Mouse (Mus musculus) heart, embryonic 10.5 days (tissue): Measurements from ENCODE around the gene Cfap54. TPM values are rescaled to one million over a fixed set of nuclear protein-coding genes. Genes with fewer than 3 reads are reported as not detected.

ENCODE experiments used
- DNase-seq: peaks from one replicate; pipeline ENCODE4 v3.0.0-alpha.2; 2017; ENCODE audit warnings: low spot score
- H3K27ac ChIP-seq: fragments of 300-500 bp; sonication (generic); 2 replicates; pipeline ENCODE4 v1.5.1; 2016; ENCODE audit warnings: mild to moderate bottlenecking
- H3K27me3 ChIP-seq: fragments of 300-500 bp; sonication (generic); 2 replicates; pipeline ENCODE4 v1.6.1; 2016; ENCODE audit warnings: mild to moderate bottlenecking; ENCODE audit not compliant: poor library complexity, insufficient read depth, severe bottlenecking
- H3K36me3 ChIP-seq: fragments of 300-500 bp; sonication (generic); 2 replicates; pipeline ENCODE4 v1.6.1; 2016; ENCODE audit warnings: mild to moderate bottlenecking, moderate library complexity
- H3K4me1 ChIP-seq: fragments of 300-500 bp; sonication (generic); 2 replicates; pipeline ENCODE4 v1.6.1; 2016; ENCODE audit warnings: mild to moderate bottlenecking
- H3K4me3 ChIP-seq: fragments of 300-500 bp; sonication (generic); 2 replicates; pipeline ENCODE4 v1.5.1; 2016; ENCODE audit warnings: mild to moderate bottlenecking, moderate library complexity
- H3K9me3 ChIP-seq: fragments of 300-500 bp; sonication (generic); 2 replicates; pipeline ENCODE4 v1.6.1; 2016; ENCODE audit warnings: mild to moderate bottlenecking, moderate library complexity
- WGBS: fragments of 180-500 bp; shearing (Covaris S2); methylation state at CpG from one replicate; pipeline ENCODE4 v1.1.7; 2016; 5-methylcytosine and 5-hydroxymethylcytosine counted together
- polyA plus RNA-seq: library from polyadenylated mRNA; unstranded; fragments of >200 nt; fragmentation: Nextera tagmentation; extraction: Ambion mirVana; gene quantifications from 2 replicates; pipeline ENCODE4 v1.2.1, GENCODE M21; 2016

Cfap54 gene
- polyA plus RNA-seq, 1 experiment from 2014 or later: 0.11 TPM

DNA sequence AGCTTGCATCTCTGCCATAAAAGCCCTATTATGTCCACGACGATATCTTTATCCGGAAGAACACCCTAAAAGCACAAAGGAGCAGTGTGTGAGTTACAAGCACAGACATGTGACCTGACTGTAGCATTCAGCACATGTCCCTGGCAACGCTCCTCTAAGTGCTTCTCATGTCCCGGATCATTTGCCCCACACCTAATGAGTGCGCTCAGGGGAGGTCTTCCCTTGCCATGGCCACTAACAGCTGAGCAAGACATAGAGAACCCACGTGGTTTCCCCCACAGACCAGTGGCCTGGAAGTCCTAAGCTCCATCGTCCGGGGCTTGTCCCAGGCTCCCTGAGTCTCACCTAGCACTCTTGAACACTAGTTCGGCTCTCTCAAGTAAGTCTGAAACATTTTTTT lies 45.9 kb downstream of the Cfap54 start:
- Histone ChIP-seq H3K36me3 (no peaks in the 10 kb centered on the region), H3K27ac (no peak overlapping the region), H3K27me3 (no peaks in the 10 kb centered on the region), H3K9me3 (no peaks in the 10 kb centered on the region; the same call in 1 of the 2 replicates), H3K4me1 (peaks cover 6% of the 10 kb centered on the region; the same call in 1 of the 2 replicates), H3K4me3 (no peak overlapping the region)
- 69% methylated on average over 10 of the region's 10 CpGs for WGBS
- peak; percentile 71 for DNase-seq

DNA sequence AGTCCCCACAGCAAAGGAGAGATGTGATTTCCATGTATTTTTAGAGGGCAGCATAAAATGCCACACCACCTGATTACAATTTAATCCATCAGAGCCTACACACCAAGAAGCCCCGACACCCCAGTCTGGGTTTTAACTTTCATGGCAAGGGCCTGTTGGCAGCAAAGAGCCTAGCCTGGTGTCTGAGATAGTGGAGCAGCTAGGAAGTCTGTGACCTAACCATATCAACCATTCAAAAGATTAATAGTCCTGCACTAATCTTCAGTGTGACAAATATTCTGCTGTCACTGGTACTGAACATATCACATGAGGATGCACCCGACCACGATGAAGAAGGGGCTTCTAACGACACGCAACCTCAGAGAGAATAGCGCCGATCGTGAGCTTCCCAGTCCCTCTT lies 58.1 kb downstream of the Cfap54 start:
- Histone ChIP-seq H3K4me1 (no peaks in the 10 kb centered on the region), H3K36me3 (no peaks in the 10 kb centered on the region), H3K27ac (no peak overlapping the region), H3K9me3 (no peaks in the 10 kb centered on the region), H3K27me3 (no peaks in the 10 kb centered on the region), H3K4me3 (no peak overlapping the region)
- DNase-seq: no peak
- 74% methylated on average over 8 of the region's 8 CpGs for WGBS

DNA sequence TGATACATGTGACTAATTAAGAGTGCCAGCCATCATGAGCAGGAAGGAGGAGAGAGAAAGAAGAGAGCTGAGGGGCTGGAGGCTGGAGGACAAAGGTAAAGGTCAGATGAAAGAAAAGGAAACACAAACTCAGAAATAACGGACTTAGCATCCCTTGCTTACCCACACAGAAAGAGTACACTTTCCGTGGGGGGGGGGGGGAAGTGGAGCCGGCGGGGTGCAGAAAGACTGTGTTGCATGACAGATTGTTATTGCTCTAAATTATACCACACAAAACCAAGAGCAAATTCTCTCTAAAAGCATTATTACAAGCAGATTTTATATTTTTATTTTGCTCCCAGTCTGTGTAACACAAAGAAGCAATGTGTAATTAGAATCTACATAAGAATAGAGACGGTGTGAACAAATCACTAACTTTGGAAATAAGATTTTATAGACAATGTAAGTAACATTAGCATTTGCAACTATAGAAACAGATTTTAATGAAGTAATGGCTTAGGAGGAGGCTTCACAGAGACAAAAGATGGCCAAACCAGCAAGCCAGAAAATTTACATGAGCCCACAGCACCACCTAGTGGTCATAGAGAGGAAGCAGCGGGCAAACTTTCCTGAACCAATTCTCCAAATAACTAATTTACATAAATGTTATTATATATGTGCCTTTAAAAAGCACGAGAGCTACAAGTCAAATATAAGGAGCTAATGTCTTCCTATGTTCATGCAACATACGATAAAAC lies 67.2 kb downstream of the Cfap54 start:
- 53% methylated on average over 8 of the region's 8 CpGs for WGBS
- no peak overlapping the region for H3K4me3 ChIP-seq
- no peaks in the 10 kb centered on the region for H3K36me3 ChIP-seq
- H3K27me3 ChIP-seq: no peaks in the 10 kb centered on the region
- no peak overlapping the region for H3K27ac ChIP-seq
- H3K4me1 ChIP-seq: no peaks in the 10 kb centered on the region
- H3K9me3 ChIP-seq: no peaks in the 10 kb centered on the region
- DNase-seq: no peak

DNA sequence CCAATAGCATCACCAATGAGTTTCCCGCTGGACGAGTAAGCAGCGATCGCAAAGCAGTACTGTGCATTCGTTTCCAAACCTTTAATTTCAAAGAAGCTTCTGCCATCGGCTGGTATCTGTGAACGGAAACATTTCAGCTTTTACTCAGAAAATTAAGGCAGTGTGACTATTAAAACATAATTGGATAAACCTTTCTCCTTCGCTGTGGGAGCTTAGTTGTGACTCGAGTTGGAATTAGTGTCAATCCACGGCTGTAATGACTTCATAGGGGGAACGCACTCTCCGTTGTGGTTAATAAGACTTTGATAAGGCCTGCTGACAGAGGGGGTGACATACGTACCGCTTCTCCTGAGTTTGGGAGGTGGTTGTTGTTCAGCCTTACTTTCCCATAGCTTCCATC lies 70.3 kb downstream of the Cfap54 start:
- no peak overlapping the region for H3K27ac ChIP-seq
- no peak for DNase-seq
- WGBS: 84% methylated on average over 14 of the region's 14 CpGs
- H3K27me3 ChIP-seq: no peaks in the 10 kb centered on the region
- H3K36me3 ChIP-seq: no peaks in the 10 kb centered on the region
- H3K9me3 ChIP-seq: no peaks in the 10 kb centered on the region
- no peak overlapping the region for H3K4me3 ChIP-seq
- no peaks in the 10 kb centered on the region for H3K4me1 ChIP-seq

DNA sequence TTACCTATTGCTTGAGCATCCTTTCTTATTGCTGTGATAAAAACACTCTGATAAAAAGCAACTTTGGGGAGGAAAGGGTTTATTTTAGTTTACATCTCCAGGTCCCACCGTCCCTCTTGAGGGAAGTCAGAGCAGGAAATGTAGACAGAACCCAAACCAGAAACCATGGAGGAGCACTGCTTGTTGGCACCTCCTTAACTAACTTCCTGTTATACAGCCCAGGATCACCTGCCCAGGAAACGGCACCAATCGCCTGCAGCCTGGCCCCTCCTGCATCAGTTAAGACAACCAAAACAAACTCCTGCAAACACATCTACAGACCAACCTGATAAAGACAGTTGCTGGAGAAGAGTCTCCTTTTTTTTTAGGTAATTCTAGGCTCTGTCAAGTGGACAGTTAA lies 74.4 kb downstream of the Cfap54 start:
- H3K27ac ChIP-seq: no peak overlapping the region
- H3K4me3 ChIP-seq: no peak overlapping the region
- no peaks in the 10 kb centered on the region for H3K4me1 ChIP-seq
- H3K27me3 ChIP-seq: no peaks in the 10 kb centered on the region
- no peak for DNase-seq
- no peaks in the 10 kb centered on the region for H3K9me3 ChIP-seq
- 53% methylated on average over 3 of the region's 3 CpGs for WGBS
- H3K36me3 ChIP-seq: no peaks in the 10 kb centered on the region

DNA sequence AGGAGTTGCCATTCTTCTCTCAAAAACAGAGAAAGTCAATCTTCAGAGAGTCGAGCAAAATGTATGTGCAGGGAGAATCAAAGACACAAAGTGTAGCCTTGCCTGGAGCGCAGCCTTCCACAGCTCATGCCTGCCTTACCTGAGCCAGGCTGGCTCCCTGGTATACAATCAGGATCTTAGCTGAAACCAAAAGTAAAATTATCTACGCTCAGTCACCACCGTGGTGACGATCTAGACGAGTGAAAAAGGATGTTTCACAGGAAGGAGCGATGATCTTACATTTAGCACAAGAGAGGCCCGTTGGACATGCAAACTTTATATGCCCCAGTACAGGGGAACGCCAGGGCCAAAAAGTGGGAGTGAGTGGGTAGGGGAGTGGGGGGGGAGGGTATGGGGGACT lies 75.0 kb downstream of the Cfap54 start:
- Histone ChIP-seq H3K4me3 (no peak overlapping the region), H3K9me3 (no peaks in the 10 kb centered on the region), H3K36me3 (no peaks in the 10 kb centered on the region), H3K27me3 (no peaks in the 10 kb centered on the region), H3K4me1 (no peaks in the 10 kb centered on the region), H3K27ac (no peak overlapping the region)
- 77% methylated on average over 9 of the region's 9 CpGs for WGBS
- no peak for DNase-seq

DNA sequence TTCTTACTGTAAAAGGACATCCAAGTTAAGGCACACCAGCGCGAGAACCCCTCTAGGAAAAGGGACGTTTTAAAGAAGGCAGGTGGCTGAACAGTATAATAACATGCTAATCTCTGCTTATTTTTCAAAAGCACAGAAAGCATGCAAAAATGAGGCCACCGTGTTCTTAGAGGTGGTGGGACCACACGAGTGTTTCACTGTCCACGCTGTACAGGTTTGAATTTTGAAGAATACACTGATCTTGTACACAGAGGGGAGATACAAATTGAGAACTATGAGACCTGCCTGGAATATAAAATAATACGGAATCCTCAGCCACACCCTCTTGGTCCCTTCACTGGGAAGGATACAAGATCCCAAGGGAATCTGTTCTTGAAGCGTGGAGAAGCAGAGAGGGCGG lies 82.9 kb downstream of the Cfap54 start:
- no peaks in the 10 kb centered on the region for H3K27me3 ChIP-seq
- no peaks in the 10 kb centered on the region for H3K9me3 ChIP-seq
- no peaks in the 10 kb centered on the region for H3K36me3 ChIP-seq
- no peaks in the 10 kb centered on the region for H3K4me1 ChIP-seq
- WGBS: 83% methylated on average over 9 of the region's 9 CpGs
- H3K4me3 ChIP-seq: no peak overlapping the region
- DNase-seq: no peak
- H3K27ac ChIP-seq: no peak overlapping the region

DNA sequence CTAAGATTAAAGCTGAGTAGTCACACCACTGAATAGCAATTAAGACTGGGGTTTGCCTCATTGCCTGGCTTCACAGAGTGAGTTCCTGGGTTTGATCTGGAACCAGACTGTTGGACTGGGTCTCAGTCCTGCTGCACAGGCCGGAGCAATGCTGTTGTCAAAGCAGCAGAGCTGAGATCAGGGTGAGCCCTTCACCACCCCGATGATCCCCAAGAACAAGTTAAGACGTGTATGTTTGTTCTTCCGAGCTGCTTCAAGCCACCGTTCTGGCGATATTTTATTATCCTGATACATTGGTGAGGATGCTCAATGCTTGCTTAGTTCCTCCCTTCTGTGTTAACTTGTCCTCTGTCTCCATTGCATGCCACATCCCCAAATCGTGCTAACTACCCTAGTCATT lies 86.2 kb downstream of the Cfap54 start:
- peak; percentile 53 for DNase-seq
- no peak overlapping the region for H3K4me3 ChIP-seq
- H3K27ac ChIP-seq: no peak overlapping the region
- 82% methylated on average over 7 of the region's 7 CpGs for WGBS
- no peaks in the 10 kb centered on the region for H3K4me1 ChIP-seq
- no peaks in the 10 kb centered on the region for H3K9me3 ChIP-seq
- H3K36me3 ChIP-seq: no peaks in the 10 kb centered on the region
- no peaks in the 10 kb centered on the region for H3K27me3 ChIP-seq

DNA sequence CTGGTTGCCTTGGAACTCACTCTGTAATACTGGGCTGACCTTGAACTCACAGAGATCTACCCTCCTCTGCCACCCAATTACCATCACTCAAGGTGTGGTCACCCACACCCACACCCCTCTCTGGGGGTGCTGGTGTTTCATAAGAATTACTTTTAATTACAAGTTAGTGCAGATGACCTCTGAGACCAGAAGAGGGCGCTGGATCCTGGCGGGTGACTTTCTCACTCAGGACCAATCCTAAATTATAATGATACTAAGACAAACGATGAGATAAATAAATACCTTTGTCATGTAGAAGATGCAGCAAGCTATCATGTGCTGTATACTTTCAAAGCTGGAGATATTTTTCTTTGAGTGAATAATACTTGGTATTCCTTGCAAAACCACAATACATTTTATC lies 87.1 kb downstream of the Cfap54 start:
- Histone ChIP-seq H3K9me3 (no peaks in the 10 kb centered on the region), H3K27me3 (no peaks in the 10 kb centered on the region), H3K4me3 (no peak overlapping the region), H3K36me3 (no peaks in the 10 kb centered on the region), H3K4me1 (no peaks in the 10 kb centered on the region), H3K27ac (no peak overlapping the region)
- WGBS: 55% methylated on average over 3 of the region's 3 CpGs
- peak; percentile 60 for DNase-seq

DNA sequence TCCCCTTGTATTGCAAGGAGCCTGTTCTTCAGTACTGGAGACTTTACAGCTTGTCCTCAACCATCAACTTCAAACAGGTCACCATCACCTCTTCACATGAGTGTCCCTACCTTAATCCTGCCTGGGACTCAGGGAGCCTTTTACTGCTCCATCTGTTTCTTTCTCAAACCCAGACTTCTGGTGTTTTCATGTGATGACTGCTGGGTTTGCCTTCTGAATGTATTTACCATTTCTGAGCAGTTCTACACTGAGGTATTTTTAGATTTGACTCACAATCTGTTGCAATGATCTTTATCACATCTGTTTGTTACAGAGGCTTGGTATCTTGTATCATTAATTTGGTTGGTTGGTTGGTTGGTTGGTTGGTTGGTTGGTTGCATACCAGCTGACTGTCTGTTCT lies 88.9 kb downstream of the Cfap54 start:
- H3K27ac ChIP-seq: no peak overlapping the region
- H3K4me1 ChIP-seq: no peaks in the 10 kb centered on the region
- H3K27me3 ChIP-seq: no peaks in the 10 kb centered on the region
- no peaks in the 10 kb centered on the region for H3K9me3 ChIP-seq
- H3K4me3 ChIP-seq: no peak overlapping the region
- DNase-seq: peak; percentile 5
- H3K36me3 ChIP-seq: no peaks in the 10 kb centered on the region

DNA sequence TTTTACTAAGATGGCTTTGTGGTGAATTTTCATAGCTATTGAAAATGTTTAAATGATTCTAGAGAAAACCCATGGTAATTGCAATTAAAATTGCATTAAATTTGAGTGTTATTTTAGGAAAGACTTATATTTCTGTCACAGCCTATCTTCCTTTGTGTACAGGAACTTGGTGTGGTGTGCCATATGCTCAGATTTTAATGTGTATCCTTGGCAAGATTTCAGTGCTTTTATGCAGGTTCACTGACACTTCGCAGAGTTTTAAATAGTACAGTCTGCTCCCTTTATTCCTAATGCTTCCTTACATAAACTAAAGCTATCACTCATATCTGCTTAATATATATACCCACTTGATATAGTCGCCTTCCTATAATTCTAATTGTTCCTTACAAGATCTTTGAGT lies 90.8 kb downstream of the Cfap54 start:
- WGBS: 83% methylated on average over 2 of the region's 2 CpGs
- Histone ChIP-seq H3K4me1 (no peaks in the 10 kb centered on the region), H3K27ac (no peak overlapping the region), H3K27me3 (no peaks in the 10 kb centered on the region), H3K36me3 (no peaks in the 10 kb centered on the region), H3K9me3 (no peaks in the 10 kb centered on the region), H3K4me3 (no peak overlapping the region)
- DNase-seq: no peak

DNA sequence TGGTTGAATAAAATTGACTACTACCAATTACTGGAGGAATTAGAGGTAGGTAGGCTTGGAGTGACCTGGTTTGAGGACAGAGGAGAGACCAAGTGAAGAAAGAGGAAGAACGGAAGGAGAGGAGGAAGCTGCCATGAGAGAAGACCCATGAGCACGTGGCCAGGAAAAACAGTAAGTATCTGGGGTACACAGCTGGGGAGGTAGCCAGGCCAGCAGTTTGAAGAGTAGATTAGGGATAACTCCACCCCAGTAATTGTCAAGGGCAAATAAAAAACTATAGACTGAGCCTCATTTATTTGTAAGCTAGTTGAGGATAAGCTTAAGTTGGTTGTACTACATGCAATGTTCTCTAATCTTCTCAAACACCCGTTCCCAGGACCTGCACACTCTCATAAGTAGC lies 116.3 kb downstream of the Cfap54 start:
- 71% methylated on average over 3 of the region's 3 CpGs for WGBS

DNA sequence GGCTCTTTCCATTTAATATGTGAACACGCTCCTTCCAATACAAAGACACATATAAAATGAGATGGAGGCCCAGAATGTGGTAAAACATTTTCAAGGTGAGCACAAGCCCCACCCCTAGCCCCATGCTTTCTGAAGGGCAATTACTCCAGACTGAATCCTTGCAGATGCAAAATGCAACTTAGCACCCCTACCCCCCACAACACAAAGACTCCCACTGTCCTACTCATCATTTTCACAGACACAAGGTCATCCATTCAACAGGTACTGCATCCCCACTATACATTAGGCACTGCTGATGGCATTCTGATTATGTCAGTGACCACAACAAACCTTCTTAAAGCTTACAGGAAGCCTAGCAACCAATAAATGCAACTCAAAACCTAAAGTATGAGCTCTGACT lies 131.4 kb downstream of the Cfap54 start:
- whole genome bisulfite sequencing: 78% methylated on average over 1 of the region's 1 CpGs
- Histone ChIP-seq H3K4me3 (no peak overlapping the region), H3K4me1 (0 out of 2 replicates have a peak, but pooled peaks cover 4% of the 10 kb centered on the region), H3K27ac (no peak overlapping the region), H3K27me3 (no peaks in the 10 kb centered on the region), H3K9me3 (no peaks in the 10 kb centered on the region), H3K36me3 (no peaks in the 10 kb centered on the region)
- no peak for DNase-seq

More for the DNA sequence above, 116.3 kb downstream of the Cfap54 start:
- Histone ChIP-seq H3K9me3 (no peaks in the 10 kb centered on the region), H3K27ac (no peak overlapping the region), H3K36me3 (no peaks in the 10 kb centered on the region), H3K4me3 (no peak overlapping the region), H3K27me3 (no peaks in the 10 kb centered on the region), H3K4me1 (no peaks in the 10 kb centered on the region)
- no peak for DNase-seq
